Mouse (Mus musculus) T-cell, adult 2 months (primary cell): ENCODE measurements at regions not wholly inside any gene's neighbourhood (a gene's known extent, or its start where the extent isn't known, plus 50 kb on each side); places are given as distances from the start of the nearest gene placed in this dataset.

Source experiments
- DNase-seq: peaks from one replicate; pipeline ENCODE4 v3.0.0; 2022; ENCODE audit warnings: low spot score

GRCm38 (mm10) chr12:78098765-78099194 is 95.3 kb upstream of the Gm6657 start:
- DNase-seq = no peak

GRCm38 (mm10) chr12:78099761-78100160 is 94.3 kb upstream of the Gm6657 start:
- DNase-seq = no peak

GRCm38 (mm10) chr12:78100756-78101155 is 93.3 kb upstream of the Gm6657 start:
- DNase-seq = no peak

GRCm38 (mm10) chr12:78109931-78110330 is 84.1 kb upstream of the Gm6657 start:
- DNase-seq = no peak

GRCm38 (mm10) chr12:78118131-78118530 is 75.9 kb upstream of the Gm6657 start:
- no peak for DNase-seq

GRCm38 (mm10) chr12:78119246-78119645 is 74.8 kb upstream of the Gm6657 start:
- DNase-seq = no peak

GRCm38 (mm10) chr12:78119855-78120254 is 74.2 kb upstream of the Gm6657 start:
- DNase-seq = no peak

GRCm38 (mm10) chr12:78129130-78129845 is 64.8 kb upstream of the Gm6657 start:
- DNase-seq = no peak

GRCm38 (mm10) chr12:78132016-78132797 is 61.8 kb upstream of the Gm6657 start:
- DNase-seq = no peak

- no peak for DNase-seq
Observed at GRCm38 (mm10) chr12:78133341-78133740, 60.7 kb upstream of the Gm6657 start.

GRCm38 (mm10) chr12:78133984-78134383 is 60.1 kb upstream of the Gm6657 start:
- no peak for DNase-seq

GRCm38 (mm10) chr12:78137196-78137595 is 56.8 kb upstream of the Gm6657 start:
- no peak for DNase-seq

- no peak for DNase-seq
Observed at GRCm38 (mm10) chr12:78138467-78138866, 55.6 kb upstream of the Gm6657 start.
